Mouse (Mus musculus) E14TG2a.4 (cell line): ENCODE data around the gene Timm13.
A peak's percentile ranks its signal among the peaks of the same experiment; 100 is the strongest.

ENCODE experiments used
- H3K27me3 ChIP-seq: 2 replicates; pipeline ENCODE4 v1.6.1; 2014; ENCODE audit warnings: low read length, control low read depth; ENCODE audit not compliant: insufficient read depth
- H3K36me3 ChIP-seq: 2 replicates; pipeline ENCODE4 v1.6.1; 2014; ENCODE audit warnings: low read length, control low read depth; ENCODE audit not compliant: insufficient read depth
- H3K4me1 ChIP-seq: replicated peaks from 2 replicates; pipeline ENCODE4 v1.6.1; 2014; ENCODE audit warnings: low read depth, low read length, control low read depth
- H3K4me3 ChIP-seq: replicated peaks from 2 replicates; pipeline ENCODE4 v1.5.1; 2014; ENCODE audit warnings: mild to moderate bottlenecking, low read length
- H3K9me3 ChIP-seq: 2 replicates; pipeline ENCODE4 v1.6.1; 2014; ENCODE audit warnings: low read length, control low read depth
- CTCF ChIP-seq: conservative IDR thresholded peaks from 2 replicates; pipeline ENCODE4 v1.5.1; 2014; ENCODE audit warnings: low read length
- NANOG ChIP-seq: IDR thresholded peaks from 2 replicates; pipeline ENCODE4 v1.6.1; 2014; ENCODE audit warnings: borderline replicate concordance, low read length, mixed read lengths
- POU5F1 ChIP-seq: IDR thresholded peaks from 2 replicates; pipeline ENCODE4 v1.6.1; 2014; ENCODE audit warnings: low read length, borderline replicate concordance

Gene Timm13

GRCm38 (mm10) chr10:80900318-80901247 lies at the start of gene Timm13:
Gene Timm13, minus strand, starts transcription at chr10:80900969.
- no peaks in the 10 kb centered on the region for H3K27me3 ChIP-seq
- TF ChIP-seq POU5F1 (no peak), CTCF (no peak), NANOG (no peak)
- H3K36me3 ChIP-seq = peaks cover 67% of the 10 kb centered on the region
- peaks cover 79% of the 10 kb centered on the region for H3K4me1 ChIP-seq
- no peaks in the 10 kb centered on the region for H3K9me3 ChIP-seq
- peak within 1 kb of the TSS; percentile 98 for H3K4me3 ChIP-seq

GRCm38 (mm10) chr10:80950314-80950713 lies 49.5 kb upstream of the Timm13 start:
- no peaks in the 10 kb centered on the region for H3K36me3 ChIP-seq
- peaks cover 97% of the 10 kb centered on the region for H3K4me1 ChIP-seq
- no peaks in the 10 kb centered on the region for H3K27me3 ChIP-seq
- H3K9me3 ChIP-seq = no peaks in the 10 kb centered on the region
- TF ChIP-seq NANOG = no peak
- TF ChIP-seq CTCF = no peak
- TF ChIP-seq POU5F1 = no peak
- peak overlapping the region; percentile 71 for H3K4me3 ChIP-seq

GRCm38 (mm10) chr10:80949081-80949480 lies 48.3 kb upstream of the Timm13 start:
- H3K9me3 ChIP-seq = no peaks in the 10 kb centered on the region
- H3K4me1 ChIP-seq = peaks cover 94% of the 10 kb centered on the region
- H3K27me3 ChIP-seq = no peaks in the 10 kb centered on the region
- H3K4me3 ChIP-seq = peak overlapping the region; percentile 71
- H3K36me3 ChIP-seq = no peaks in the 10 kb centered on the region
- TF ChIP-seq CTCF (no peak), NANOG (no peak), POU5F1 (no peak)

- no peaks in the 10 kb centered on the region for H3K27me3 ChIP-seq
- TF ChIP-seq POU5F1 (no peak), NANOG (no peak), CTCF (no peak)
- no peaks in the 10 kb centered on the region for H3K9me3 ChIP-seq
- H3K4me1 ChIP-seq = peaks cover 96% of the 10 kb centered on the region
- H3K4me3 ChIP-seq = peak overlapping the region; percentile 71
- no peaks in the 10 kb centered on the region for H3K36me3 ChIP-seq
Observed at GRCm38 (mm10) chr10:80948570-80948969, 47.8 kb upstream of the Timm13 start.

GRCm38 (mm10) chr10:80947802-80948201 lies 47.0 kb upstream of the Timm13 start:
- Histone ChIP-seq H3K27me3 (no peaks in the 10 kb centered on the region), H3K36me3 (no peaks in the 10 kb centered on the region), H3K4me3 (peak overlapping the region; percentile 71), H3K4me1 (peaks cover 96% of the 10 kb centered on the region), H3K9me3 (no peaks in the 10 kb centered on the region)
- no peak for TF ChIP-seq CTCF
- no peak for TF ChIP-seq NANOG
- TF ChIP-seq POU5F1 = no peak

- H3K9me3 ChIP-seq = no peaks in the 10 kb centered on the region
- no peaks in the 10 kb centered on the region for H3K36me3 ChIP-seq
- peaks cover 96% of the 10 kb centered on the region for H3K4me1 ChIP-seq
- TF ChIP-seq CTCF (peak; percentile 96), NANOG (no peak), POU5F1 (no peak)
- H3K4me3 ChIP-seq = peak overlapping the region; percentile 71
- H3K27me3 ChIP-seq = no peaks in the 10 kb centered on the region
Observed at GRCm38 (mm10) chr10:80946684-80947437, 46.1 kb upstream of the Timm13 start.

GRCm38 (mm10) chr10:80944231-80944630 lies 43.5 kb upstream of the Timm13 start:
- TF ChIP-seq CTCF (no peak), NANOG (no peak)
- Histone ChIP-seq H3K27me3 (no peaks in the 10 kb centered on the region), H3K4me3 (no peak overlapping the region), H3K9me3 (no peaks in the 10 kb centered on the region), H3K36me3 (no peaks in the 10 kb centered on the region), H3K4me1 (peaks cover 96% of the 10 kb centered on the region)

- H3K4me1 ChIP-seq = peaks cover 96% of the 10 kb centered on the region
- no peaks in the 10 kb centered on the region for H3K9me3 ChIP-seq
- H3K36me3 ChIP-seq = no peaks in the 10 kb centered on the region
Observed at GRCm38 (mm10) chr10:80943701-80944100, 42.9 kb upstream of the Timm13 start.

More at GRCm38 (mm10) chr10:80943701-80944100, 42.9 kb upstream of the Timm13 start:
- Histone ChIP-seq H3K27me3 (no peaks in the 10 kb centered on the region), H3K4me3 (no peak overlapping the region)
- TF ChIP-seq NANOG (no peak), POU5F1 (no peak), CTCF (no peak)
